Mouse (Mus musculus): ENCODE results near the gene Gpr50. TPM values are rescaled to one million over a fixed set of nuclear protein-coding genes. Genes with fewer than 3 reads are reported as not detected.

Gpr50 gene
- 0.17 and 0.20 TPM in 2 replicates for polyA plus RNA-seq (2014; fragmentation: Nextera tagmentation; extraction: Ambion mirVana)

DNA sequence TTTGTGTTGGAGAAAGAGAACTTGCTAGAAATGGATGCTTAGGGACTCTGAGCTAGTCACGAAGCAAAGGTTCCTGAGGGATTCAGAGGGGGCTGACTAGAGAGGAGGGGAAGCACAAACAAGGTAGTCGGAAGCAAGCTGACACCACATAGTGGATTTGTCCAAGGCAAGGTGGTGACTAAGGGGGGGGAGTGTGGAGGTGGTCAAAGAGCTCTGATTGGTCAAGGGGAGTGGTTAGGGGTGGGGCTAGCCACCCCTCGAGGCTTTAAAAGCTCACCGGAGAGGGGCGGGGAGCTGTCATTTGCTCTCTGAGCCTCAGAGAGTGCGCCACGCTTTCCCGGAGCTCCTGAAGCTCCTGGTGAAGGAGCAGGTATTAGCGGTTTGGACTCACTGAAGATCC lies at the start of gene Gpr50:
TSS of gene Gpr50 (plus strand) at position 294 of the 400 bp plus-strand sequence.
- WGBS = 28% methylated on average over 8 of the region's 9 CpGs
- H3K9ac ChIP-seq (ENCODE audit: low read length) = no peak within 1 kb of the TSS
- peak; percentile 40 for DNase-seq (ENCODE audit: low spot score)

DNA sequence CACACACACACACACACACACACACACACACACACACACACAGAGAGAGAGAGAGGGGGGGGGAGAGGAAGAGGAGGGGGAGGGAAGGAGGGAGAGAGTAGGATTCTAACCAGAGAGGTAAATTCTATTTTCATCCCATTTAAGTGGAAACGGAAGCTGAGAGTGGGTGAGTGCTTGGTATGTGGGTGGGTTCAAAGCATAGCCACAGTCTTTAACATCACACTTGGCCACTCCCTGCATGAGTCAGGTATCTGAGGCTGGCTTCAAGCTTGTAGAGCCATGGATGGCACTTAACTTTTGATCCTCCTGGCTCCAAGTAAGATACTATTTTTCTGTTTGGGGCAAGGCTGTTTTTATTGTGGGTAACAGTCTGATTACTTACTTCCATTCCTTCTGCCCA lies 41.2 kb upstream of the Gpr50 start:
- H3K9ac ChIP-seq (ENCODE audit: low read length) = no peak overlapping the region
- DNase-seq (ENCODE audit: low spot score) = no peak
- H3K4me2 ChIP-seq (ENCODE audit: low read depth, severe bottlenecking) = no peak overlapping the region
- WGBS = 75% methylated on average over 1 of the region's 1 CpGs
- no peaks in the 10 kb centered on the region for H3K4me1 ChIP-seq (ENCODE audit: control insufficient read depth, insufficient read depth, low read length)
- H3K4me3 ChIP-seq (ENCODE audit: low read depth, low read length) = no peak overlapping the region
- no peaks in the 10 kb centered on the region for H3K36me3 ChIP-seq (ENCODE audit: control insufficient read depth, insufficient read depth, low read length)
- no peak overlapping the region for H3K27ac ChIP-seq (replicated peaks; ENCODE audit: low read depth, low read length)
- H3K9me3 ChIP-seq (ENCODE audit: control insufficient read depth, low read length) = no peaks in the 10 kb centered on the region
- no peaks in the 10 kb centered on the region for H3K27me3 ChIP-seq (ENCODE audit: control insufficient read depth, insufficient read depth, low read length)
- no peak for ATAC-seq (ENCODE audit: insufficient number of reproducible peaks, low FRiP score, low TSS enrichment, low read depth)

More for the DNA sequence above, at the start of gene Gpr50:
- Histone ChIP-seq H3K4me2 (ENCODE audit: low read depth, severe bottlenecking) (peak within 1 kb of the TSS; percentile 53), H3K4me1 (ENCODE audit: control insufficient read depth, insufficient read depth, low read length) (no peaks in the 10 kb centered on the region), H3K9me3 (ENCODE audit: control insufficient read depth, low read length) (peaks cover 3% of the 10 kb centered on the region; the same call in 1 of the 2 replicates), H3K27ac (replicated peaks; ENCODE audit: low read depth, low read length) (no peak within 1 kb of the TSS), H3K36me3 (ENCODE audit: control insufficient read depth, insufficient read depth, low read length) (no peaks in the 10 kb centered on the region), H3K4me3 (ENCODE audit: low read depth, low read length) (peak within 1 kb of the TSS; percentile 29), H3K27me3 (ENCODE audit: control insufficient read depth, insufficient read depth, low read length) (peaks cover 56% of the 10 kb centered on the region)
- peak; percentile 54; the same call in 1 of the 2 replicates for ATAC-seq (ENCODE audit: insufficient number of reproducible peaks, low FRiP score, low TSS enrichment, low read depth)

DNA sequence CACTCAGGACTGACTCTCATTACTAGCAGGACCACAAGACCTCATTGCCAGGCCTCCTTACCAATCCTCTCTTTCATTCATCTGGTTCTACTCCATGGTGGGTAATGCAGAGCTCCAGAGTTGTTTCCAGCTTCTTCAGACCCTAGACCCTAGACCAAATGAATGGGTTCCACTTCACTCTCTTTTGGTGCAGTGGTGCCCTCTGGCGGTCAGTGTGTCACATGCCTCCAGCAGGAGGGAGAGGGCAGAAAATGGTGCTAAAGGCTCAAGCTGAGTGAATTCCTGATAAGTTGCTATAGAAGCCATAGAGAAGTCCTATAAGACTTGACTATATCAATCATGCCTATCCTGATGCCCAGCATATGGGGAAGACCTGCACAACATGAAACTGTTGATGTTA lies 39.6 kb upstream of the Gpr50 start:
- ATAC-seq (ENCODE audit: insufficient number of reproducible peaks, low FRiP score, low TSS enrichment, low read depth) = no peak
- Histone ChIP-seq H3K4me3 (ENCODE audit: low read depth, low read length) (no peak overlapping the region), H3K27me3 (ENCODE audit: control insufficient read depth, insufficient read depth, low read length) (no peaks in the 10 kb centered on the region), H3K27ac (replicated peaks; ENCODE audit: low read depth, low read length) (no peak overlapping the region), H3K4me2 (ENCODE audit: low read depth, severe bottlenecking) (no peak overlapping the region), H3K36me3 (ENCODE audit: control insufficient read depth, insufficient read depth, low read length) (no peaks in the 10 kb centered on the region), H3K9ac (ENCODE audit: low read length) (no peak overlapping the region), H3K9me3 (ENCODE audit: control insufficient read depth, low read length) (no peaks in the 10 kb centered on the region), H3K4me1 (ENCODE audit: control insufficient read depth, insufficient read depth, low read length) (no peaks in the 10 kb centered on the region)
- 6% methylated on average over 1 of the region's 1 CpGs for WGBS
- peak; percentile 51 for DNase-seq (ENCODE audit: low spot score)

DNA sequence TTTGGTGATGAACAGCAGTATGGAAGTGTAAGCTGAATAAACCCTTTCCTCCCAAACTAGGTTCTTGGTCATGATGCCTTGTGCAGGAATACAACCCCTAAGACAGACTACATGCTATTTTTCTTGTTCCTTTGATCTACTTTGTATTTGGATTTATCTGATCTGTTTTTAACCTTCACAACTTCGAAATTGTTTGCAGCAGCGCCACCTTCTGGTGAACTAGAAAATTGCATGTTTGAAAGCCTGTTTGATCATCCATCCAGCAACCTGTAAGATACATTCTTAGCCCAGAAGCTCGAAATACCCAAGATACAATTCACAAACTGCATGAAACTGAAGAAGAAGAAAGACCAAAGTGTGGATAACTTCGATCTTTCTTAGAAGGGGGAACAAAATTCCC lies 35.2 kb upstream of the Gpr50 start:
- Histone ChIP-seq H3K9me3 (ENCODE audit: control insufficient read depth, low read length) (no peaks in the 10 kb centered on the region), H3K4me1 (ENCODE audit: control insufficient read depth, insufficient read depth, low read length) (no peaks in the 10 kb centered on the region), H3K27ac (replicated peaks; ENCODE audit: low read depth, low read length) (no peak overlapping the region), H3K4me2 (ENCODE audit: low read depth, severe bottlenecking) (no peak overlapping the region), H3K36me3 (ENCODE audit: control insufficient read depth, insufficient read depth, low read length) (no peaks in the 10 kb centered on the region), H3K9ac (ENCODE audit: low read length) (no peak overlapping the region), H3K27me3 (ENCODE audit: control insufficient read depth, insufficient read depth, low read length) (no peaks in the 10 kb centered on the region), H3K4me3 (ENCODE audit: low read depth, low read length) (no peak overlapping the region)
- WGBS = 16% methylated on average over 4 of the region's 4 CpGs
- DNase-seq (ENCODE audit: low spot score) (peak; percentile 71), ATAC-seq (ENCODE audit: insufficient number of reproducible peaks, low FRiP score, low TSS enrichment, low read depth) (no peak)

DNA sequence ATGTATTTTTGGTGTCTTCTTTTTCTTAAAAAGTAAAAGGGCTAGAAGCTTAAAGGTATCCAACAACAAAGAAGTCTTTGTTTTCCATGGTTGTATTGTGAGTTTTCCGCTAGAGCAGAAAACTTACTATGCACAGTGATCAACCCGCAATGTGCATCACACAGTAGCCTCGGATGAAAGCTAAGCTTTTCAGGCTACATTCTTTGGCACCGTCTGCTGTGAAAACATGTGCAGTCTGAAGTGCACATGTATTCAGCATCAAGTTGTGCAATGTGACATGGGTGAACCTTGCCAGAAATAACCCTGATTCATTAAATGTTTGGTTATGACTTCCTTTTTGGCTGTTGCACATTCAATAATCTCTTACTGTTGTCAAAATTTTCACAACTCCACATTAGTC lies 32.8 kb upstream of the Gpr50 start:
- H3K27ac ChIP-seq (replicated peaks; ENCODE audit: low read depth, low read length) = no peak overlapping the region
- H3K9me3 ChIP-seq (ENCODE audit: control insufficient read depth, low read length) = no peaks in the 10 kb centered on the region
- no peak overlapping the region for H3K9ac ChIP-seq (ENCODE audit: low read length)
- H3K4me1 ChIP-seq (ENCODE audit: control insufficient read depth, insufficient read depth, low read length) = no peaks in the 10 kb centered on the region
- ATAC-seq (ENCODE audit: insufficient number of reproducible peaks, low FRiP score, low TSS enrichment, low read depth) (no peak), DNase-seq (ENCODE audit: low spot score) (no peak)
- no peaks in the 10 kb centered on the region for H3K27me3 ChIP-seq (ENCODE audit: control insufficient read depth, insufficient read depth, low read length)
- WGBS = 85% methylated on average over 4 of the region's 4 CpGs
- no peak overlapping the region for H3K4me2 ChIP-seq (ENCODE audit: low read depth, severe bottlenecking)
- H3K36me3 ChIP-seq (ENCODE audit: control insufficient read depth, insufficient read depth, low read length) = no peaks in the 10 kb centered on the region
- no peak overlapping the region for H3K4me3 ChIP-seq (ENCODE audit: low read depth, low read length)

DNA sequence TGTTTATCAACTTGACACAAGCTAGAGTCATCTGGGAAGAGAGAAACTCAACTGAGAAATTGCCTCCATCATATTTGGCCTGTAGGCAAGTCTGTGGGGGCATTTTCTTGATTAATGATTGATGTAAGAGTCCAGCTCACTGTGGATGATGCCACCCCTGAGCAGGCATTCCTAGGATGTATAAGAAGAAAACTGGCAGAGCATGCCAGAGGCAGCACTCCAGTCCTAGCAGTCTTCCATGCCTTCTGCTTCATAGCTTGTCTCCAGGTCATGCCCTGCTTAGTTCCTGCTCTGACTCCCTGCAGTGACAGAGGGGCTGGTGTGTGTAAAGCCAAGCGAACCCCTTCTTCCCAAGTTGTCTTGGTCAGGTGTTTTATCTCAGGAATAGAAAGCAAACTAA lies 32.3 kb upstream of the Gpr50 start:
- Histone ChIP-seq H3K4me2 (ENCODE audit: low read depth, severe bottlenecking) (no peak overlapping the region), H3K36me3 (ENCODE audit: control insufficient read depth, insufficient read depth, low read length) (no peaks in the 10 kb centered on the region), H3K27ac (replicated peaks; ENCODE audit: low read depth, low read length) (no peak overlapping the region), H3K27me3 (ENCODE audit: control insufficient read depth, insufficient read depth, low read length) (no peaks in the 10 kb centered on the region), H3K4me1 (ENCODE audit: control insufficient read depth, insufficient read depth, low read length) (no peaks in the 10 kb centered on the region), H3K9me3 (ENCODE audit: control insufficient read depth, low read length) (no peaks in the 10 kb centered on the region), H3K4me3 (ENCODE audit: low read depth, low read length) (no peak overlapping the region), H3K9ac (ENCODE audit: low read length) (no peak overlapping the region)
- ATAC-seq (ENCODE audit: insufficient number of reproducible peaks, low FRiP score, low TSS enrichment, low read depth) (no peak), DNase-seq (ENCODE audit: low spot score) (no peak)
- 59% methylated on average over 1 of the region's 1 CpGs for WGBS

DNA sequence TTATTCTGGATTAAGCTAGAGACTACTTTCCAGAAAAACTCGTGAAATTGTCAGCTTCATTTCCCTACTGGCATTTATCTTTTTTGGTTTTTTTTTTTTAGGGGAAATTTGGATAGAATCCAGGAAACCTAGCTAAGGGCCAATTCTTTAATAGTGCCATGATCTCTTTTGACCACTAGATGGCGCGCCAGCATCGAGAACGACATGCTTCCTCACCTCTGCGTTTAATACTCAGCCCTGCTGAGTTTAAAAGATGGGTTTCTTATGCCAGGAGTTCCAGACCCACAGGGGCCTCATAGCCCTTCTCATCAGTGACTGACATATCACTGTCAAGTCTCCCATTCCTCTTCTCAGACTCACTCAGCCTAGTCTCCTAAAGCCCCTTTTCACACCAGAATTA lies 15.5 kb upstream of the Gpr50 start:
- DNase-seq (ENCODE audit: low spot score) (peak; percentile 58), ATAC-seq (ENCODE audit: insufficient number of reproducible peaks, low FRiP score, low TSS enrichment, low read depth) (no peak)
- no peak overlapping the region for H3K27ac ChIP-seq (replicated peaks; ENCODE audit: low read depth, low read length)
- no peak overlapping the region for H3K4me3 ChIP-seq (ENCODE audit: low read depth, low read length)
- no peak overlapping the region for H3K9ac ChIP-seq (ENCODE audit: low read length)
- no peaks in the 10 kb centered on the region for H3K36me3 ChIP-seq (ENCODE audit: control insufficient read depth, insufficient read depth, low read length)
- H3K9me3 ChIP-seq (ENCODE audit: control insufficient read depth, low read length) = no peaks in the 10 kb centered on the region
- no peaks in the 10 kb centered on the region for H3K4me1 ChIP-seq (ENCODE audit: control insufficient read depth, insufficient read depth, low read length)
- WGBS = under 1% methylated on average over 6 of the region's 6 CpGs
- no peak overlapping the region for H3K4me2 ChIP-seq (ENCODE audit: low read depth, severe bottlenecking)
- H3K27me3 ChIP-seq (ENCODE audit: control insufficient read depth, insufficient read depth, low read length) = no peaks in the 10 kb centered on the region

DNA sequence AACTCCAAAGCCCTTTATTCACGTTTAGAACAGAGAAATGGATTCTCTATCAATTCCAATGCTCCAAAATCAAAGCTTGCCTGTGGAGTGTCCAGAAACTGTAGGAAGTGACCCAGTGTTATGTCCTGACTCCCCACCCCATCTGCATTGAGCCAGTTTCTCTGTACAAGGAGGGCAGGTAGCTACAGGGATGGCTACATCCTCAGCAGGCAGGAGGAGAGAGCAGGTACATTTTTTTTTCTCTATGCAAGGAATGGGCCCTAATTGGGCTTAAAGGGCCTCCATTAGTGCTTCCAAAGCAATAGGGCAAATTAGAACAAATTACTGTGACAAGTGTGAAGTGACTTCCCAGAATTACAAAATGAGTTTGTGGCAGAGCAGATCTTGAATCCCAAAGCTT lies 15.0 kb upstream of the Gpr50 start:
- Histone ChIP-seq H3K27me3 (ENCODE audit: control insufficient read depth, insufficient read depth, low read length) (no peaks in the 10 kb centered on the region), H3K4me3 (ENCODE audit: low read depth, low read length) (no peak overlapping the region), H3K4me1 (ENCODE audit: control insufficient read depth, insufficient read depth, low read length) (no peaks in the 10 kb centered on the region), H3K36me3 (ENCODE audit: control insufficient read depth, insufficient read depth, low read length) (no peaks in the 10 kb centered on the region), H3K27ac (replicated peaks; ENCODE audit: low read depth, low read length) (no peak overlapping the region), H3K9ac (ENCODE audit: low read length) (no peak overlapping the region), H3K4me2 (ENCODE audit: low read depth, severe bottlenecking) (no peak overlapping the region), H3K9me3 (ENCODE audit: control insufficient read depth, low read length) (no peaks in the 10 kb centered on the region)
- ATAC-seq (ENCODE audit: insufficient number of reproducible peaks, low FRiP score, low TSS enrichment, low read depth) = no peak
- DNase-seq (ENCODE audit: low spot score) = no peak
- 14% methylated on average over 1 of the region's 1 CpGs for WGBS

DNA sequence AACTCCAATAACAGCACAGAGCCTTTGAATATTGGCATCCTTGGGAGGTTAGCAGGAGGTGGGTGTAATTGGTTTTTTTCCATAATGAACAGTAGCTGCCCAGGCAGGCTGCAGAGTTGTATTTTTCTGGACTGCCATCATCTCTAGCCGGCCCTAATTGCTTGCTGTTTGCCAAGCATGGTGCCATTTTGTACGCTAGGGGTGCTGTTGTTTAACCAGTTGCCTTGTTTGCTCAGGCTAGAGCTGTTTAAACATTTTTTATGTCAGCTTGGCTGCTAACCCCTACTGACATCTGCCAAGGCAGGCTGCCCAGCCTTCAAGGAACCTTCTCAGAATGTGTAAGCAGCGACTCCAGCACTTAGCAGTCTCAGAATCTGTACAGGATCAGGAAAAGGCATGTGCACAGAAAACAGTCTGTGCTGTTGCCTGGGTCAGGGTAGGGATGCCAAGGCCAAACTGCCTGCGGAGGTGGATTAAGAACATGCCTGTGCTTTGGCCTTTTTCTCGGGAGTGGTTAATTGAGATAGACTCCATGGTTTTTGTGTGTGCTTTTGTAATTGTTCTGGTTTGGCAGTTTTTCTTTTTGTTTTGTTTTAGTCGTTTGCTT lies 14.5 kb upstream of the Gpr50 start:
- 44% methylated on average over 6 of the region's 6 CpGs for WGBS
- ATAC-seq (ENCODE audit: insufficient number of reproducible peaks, low FRiP score, low TSS enrichment, low read depth) (no peak), DNase-seq (ENCODE audit: low spot score) (peak; percentile 45)

More for the DNA sequence above, 14.5 kb upstream of the Gpr50 start:
- Histone ChIP-seq H3K9me3 (ENCODE audit: control insufficient read depth, low read length) (no peaks in the 10 kb centered on the region), H3K36me3 (ENCODE audit: control insufficient read depth, insufficient read depth, low read length) (no peaks in the 10 kb centered on the region), H3K4me2 (ENCODE audit: low read depth, severe bottlenecking) (no peak overlapping the region), H3K27ac (replicated peaks; ENCODE audit: low read depth, low read length) (no peak overlapping the region), H3K4me1 (ENCODE audit: control insufficient read depth, insufficient read depth, low read length) (no peaks in the 10 kb centered on the region), H3K27me3 (ENCODE audit: control insufficient read depth, insufficient read depth, low read length) (no peaks in the 10 kb centered on the region), H3K9ac (ENCODE audit: low read length) (no peak overlapping the region), H3K4me3 (ENCODE audit: low read depth, low read length) (no peak overlapping the region)

Data from limb, embryonic 11.5 days (tissue).